Mouse (Mus musculus) liver, adult 2 months (tissue): ENCODE results near the gene Mcm2.

ENCODE experiments used
- CTCF ChIP-seq: fragments of 200-500 bp; IDR thresholded peaks from 2 replicates; pipeline ENCODE4 v1.5.1; 2011; ENCODE audit warnings: low read depth, low read length, control low read depth
- POLR2A ChIP-seq: fragments of 200-500 bp; IDR thresholded peaks from 2 replicates; pipeline ENCODE4 v1.6.1; 2011; ENCODE audit warnings: low read length, control low read depth; ENCODE audit not compliant: insufficient read depth; ENCODE audit errors: extremely low read depth

DNA sequence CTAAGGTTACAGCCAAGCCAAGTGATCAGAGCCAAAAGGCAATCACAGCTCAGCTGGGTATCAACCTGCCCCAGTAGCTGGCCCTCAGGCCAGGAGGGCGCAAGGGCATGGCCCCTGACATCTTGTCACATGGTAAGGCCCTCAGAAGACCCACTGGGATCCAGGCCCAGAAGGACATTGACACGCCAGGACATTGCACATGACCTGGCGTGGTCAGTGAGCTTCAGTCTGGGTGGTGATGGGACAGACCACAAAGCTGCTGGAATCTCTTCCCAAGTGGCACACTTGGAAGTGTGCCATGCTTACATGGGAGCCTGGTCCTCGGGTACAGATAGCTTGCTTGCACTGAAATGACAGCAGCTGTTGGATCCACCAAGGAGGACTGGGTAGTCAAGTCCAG is 14.4 kb upstream of the Mcm2 start:
- TF ChIP-seq POLR2A, result no peak
- no peak for TF ChIP-seq CTCF
